Mouse (Mus musculus): ENCODE results near the gene Gm48552. TPM values are rescaled to one million over a fixed set of nuclear protein-coding genes. Genes with fewer than 3 reads are reported as not detected.
A peak's percentile ranks its signal among the peaks of the same experiment; 100 is the strongest.

The Gm48552 gene
- polyA plus RNA-seq, 1 experiment from 2014 or later: 0.61 TPM

GRCm38 (mm10) chr10:81366477-81367206 lies 22.2 kb upstream of the Gm48552 start:
- H3K9ac ChIP-seq (ENCODE audit: low read depth, low read length): no peak overlapping the region
- ATAC-seq (ENCODE audit: low FRiP score, low TSS enrichment): no peak
- H3K27ac ChIP-seq (ENCODE audit: low read depth, low read length): no peak overlapping the region
- H3K9me3 ChIP-seq (ENCODE audit: control insufficient read depth, low read length): no peaks in the 10 kb centered on the region
- H3K4me3 ChIP-seq (ENCODE audit: low read length): no peak overlapping the region
- H3K4me2 ChIP-seq (replicated peaks; ENCODE audit: low read depth, low read length): no peak overlapping the region
- WGBS: 89% methylated on average over 6 of the region's 6 CpGs
- peaks cover 56% of the 10 kb centered on the region for H3K36me3 ChIP-seq (ENCODE audit: control insufficient read depth, insufficient read depth, low read length)
- H3K4me1 ChIP-seq (ENCODE audit: control insufficient read depth, insufficient read depth, low read length): peaks cover 23% of the 10 kb centered on the region
- peaks cover 14% of the 10 kb centered on the region for H3K27me3 ChIP-seq (ENCODE audit: control insufficient read depth, insufficient read depth, low read length)

- no peak overlapping the region for H3K27ac ChIP-seq (ENCODE audit: low read depth, low read length)
- peaks cover 14% of the 10 kb centered on the region for H3K27me3 ChIP-seq (ENCODE audit: control insufficient read depth, insufficient read depth, low read length)
- peaks cover 59% of the 10 kb centered on the region for H3K36me3 ChIP-seq (ENCODE audit: control insufficient read depth, insufficient read depth, low read length)
- no peak overlapping the region for H3K4me3 ChIP-seq (ENCODE audit: low read length)
- no peak overlapping the region for H3K9ac ChIP-seq (ENCODE audit: low read depth, low read length)
- peaks cover 23% of the 10 kb centered on the region for H3K4me1 ChIP-seq (ENCODE audit: control insufficient read depth, insufficient read depth, low read length)
- no peak overlapping the region for H3K4me2 ChIP-seq (replicated peaks; ENCODE audit: low read depth, low read length)
- H3K9me3 ChIP-seq (ENCODE audit: control insufficient read depth, low read length): no peaks in the 10 kb centered on the region
- WGBS: 87% methylated on average over 6 of the region's 6 CpGs
- ATAC-seq (ENCODE audit: low FRiP score, low TSS enrichment): no peak
Measured at GRCm38 (mm10) chr10:81367207-81367495, 21.7 kb upstream of the Gm48552 start.

- Histone ChIP-seq H3K4me1 (ENCODE audit: control insufficient read depth, insufficient read depth, low read length) (peaks cover 12% of the 10 kb centered on the region), H3K27me3 (ENCODE audit: control insufficient read depth, insufficient read depth, low read length) (no peaks in the 10 kb centered on the region), H3K36me3 (ENCODE audit: control insufficient read depth, insufficient read depth, low read length) (peaks cover 51% of the 10 kb centered on the region), H3K9me3 (ENCODE audit: control insufficient read depth, low read length) (no peaks in the 10 kb centered on the region), H3K9ac (ENCODE audit: low read depth, low read length) (no peak overlapping the region), H3K27ac (ENCODE audit: low read depth, low read length) (no peak overlapping the region), H3K4me3 (ENCODE audit: low read length) (no peak overlapping the region), H3K4me2 (replicated peaks; ENCODE audit: low read depth, low read length) (no peak overlapping the region)
- 96% methylated on average over 10 of the region's 10 CpGs for WGBS
- no peak for ATAC-seq (ENCODE audit: low FRiP score, low TSS enrichment)
Measured at GRCm38 (mm10) chr10:81375322-81375721, 13.5 kb upstream of the Gm48552 start.

- H3K9ac ChIP-seq (ENCODE audit: low read depth, low read length): peak overlapping the region; percentile 90; the same call in 1 of the 2 replicates
- H3K4me1 ChIP-seq (ENCODE audit: control insufficient read depth, insufficient read depth, low read length): peaks cover 12% of the 10 kb centered on the region
- H3K4me3 ChIP-seq (ENCODE audit: low read length): peak overlapping the region; percentile 82
- peak overlapping the region; percentile 76 for H3K4me2 ChIP-seq (replicated peaks; ENCODE audit: low read depth, low read length)
- peaks cover 37% of the 10 kb centered on the region for H3K36me3 ChIP-seq (ENCODE audit: control insufficient read depth, insufficient read depth, low read length)
- WGBS: 42% methylated on average over 6 of the region's 6 CpGs
- H3K9me3 ChIP-seq (ENCODE audit: control insufficient read depth, low read length): no peaks in the 10 kb centered on the region
- H3K27ac ChIP-seq (ENCODE audit: low read depth, low read length): no peak overlapping the region; the same call in 1 of the 2 replicates
- ATAC-seq (ENCODE audit: low FRiP score, low TSS enrichment): no peak
- no peaks in the 10 kb centered on the region for H3K27me3 ChIP-seq (ENCODE audit: control insufficient read depth, insufficient read depth, low read length)
Measured at GRCm38 (mm10) chr10:81376561-81377361, 12.0 kb upstream of the Gm48552 start.

GRCm38 (mm10) chr10:81377362-81377664 lies 11.5 kb upstream of the Gm48552 start:
- Histone ChIP-seq H3K27ac (ENCODE audit: low read depth, low read length) (no peak overlapping the region), H3K4me2 (replicated peaks; ENCODE audit: low read depth, low read length) (peak overlapping the region; percentile 76), H3K4me1 (ENCODE audit: control insufficient read depth, insufficient read depth, low read length) (peaks cover 12% of the 10 kb centered on the region), H3K36me3 (ENCODE audit: control insufficient read depth, insufficient read depth, low read length) (peaks cover 31% of the 10 kb centered on the region), H3K4me3 (ENCODE audit: low read length) (peak overlapping the region; percentile 82), H3K9me3 (ENCODE audit: control insufficient read depth, low read length) (no peaks in the 10 kb centered on the region), H3K9ac (ENCODE audit: low read depth, low read length) (peak overlapping the region; percentile 90), H3K27me3 (ENCODE audit: control insufficient read depth, insufficient read depth, low read length) (no peaks in the 10 kb centered on the region)
- 47% methylated on average over 2 of the region's 2 CpGs for WGBS
- no peak for ATAC-seq (ENCODE audit: low FRiP score, low TSS enrichment)

- Histone ChIP-seq H3K4me1 (ENCODE audit: control insufficient read depth, insufficient read depth, low read length) (peaks cover 12% of the 10 kb centered on the region), H3K9ac (ENCODE audit: low read depth, low read length) (peak within 1 kb of the TSS; percentile 90), H3K4me3 (ENCODE audit: low read length) (peak within 1 kb of the TSS; percentile 82), H3K4me2 (replicated peaks; ENCODE audit: low read depth, low read length) (peak within 1 kb of the TSS; percentile 76), H3K27me3 (ENCODE audit: control insufficient read depth, insufficient read depth, low read length) (no peaks in the 10 kb centered on the region), H3K27ac (ENCODE audit: low read depth, low read length) (peak within 1 kb of the TSS; percentile 72), H3K36me3 (ENCODE audit: control insufficient read depth, insufficient read depth, low read length) (peaks cover 26% of the 10 kb centered on the region), H3K9me3 (ENCODE audit: control insufficient read depth, low read length) (no peaks in the 10 kb centered on the region)
- WGBS: under 1% methylated on average over 55 of the region's 59 CpGs
- peak; percentile 73 for ATAC-seq (ENCODE audit: low FRiP score, low TSS enrichment)
Measured at GRCm38 (mm10) chr10:81377793-81378552, 10.8 kb upstream of the Gm48552 start, which contains the start of gene Fzr1. Gene Fzr1 (minus strand): TSS chr10:81378516.

- ATAC-seq (ENCODE audit: low FRiP score, low TSS enrichment): peak; percentile 96
- Histone ChIP-seq H3K9me3 (ENCODE audit: control insufficient read depth, low read length) (no peaks in the 10 kb centered on the region), H3K36me3 (ENCODE audit: control insufficient read depth, insufficient read depth, low read length) (peaks cover 19% of the 10 kb centered on the region), H3K4me1 (ENCODE audit: control insufficient read depth, insufficient read depth, low read length) (peaks cover 12% of the 10 kb centered on the region), H3K27ac (ENCODE audit: low read depth, low read length) (peak overlapping the region; percentile 71), H3K9ac (ENCODE audit: low read depth, low read length) (peak overlapping the region; percentile 90), H3K27me3 (ENCODE audit: control insufficient read depth, insufficient read depth, low read length) (no peaks in the 10 kb centered on the region), H3K4me2 (replicated peaks; ENCODE audit: low read depth, low read length) (peak overlapping the region; percentile 52), H3K4me3 (ENCODE audit: low read length) (peak overlapping the region; percentile 82)
- WGBS: under 1% methylated on average over 46 of the region's 46 CpGs
Measured at GRCm38 (mm10) chr10:81378553-81379182, 10.1 kb upstream of the Gm48552 start.

GRCm38 (mm10) chr10:81379183-81379553 lies 9.6 kb upstream of the Gm48552 start:
- Histone ChIP-seq H3K36me3 (ENCODE audit: control insufficient read depth, insufficient read depth, low read length) (peaks cover 14% of the 10 kb centered on the region), H3K27ac (ENCODE audit: low read depth, low read length) (peak overlapping the region; percentile 71), H3K9me3 (ENCODE audit: control insufficient read depth, low read length) (no peaks in the 10 kb centered on the region), H3K27me3 (ENCODE audit: control insufficient read depth, insufficient read depth, low read length) (no peaks in the 10 kb centered on the region), H3K9ac (ENCODE audit: low read depth, low read length) (peak overlapping the region; percentile 68), H3K4me2 (replicated peaks; ENCODE audit: low read depth, low read length) (peak overlapping the region; percentile 52), H3K4me1 (ENCODE audit: control insufficient read depth, insufficient read depth, low read length) (peaks cover 12% of the 10 kb centered on the region), H3K4me3 (ENCODE audit: low read length) (peak overlapping the region; percentile 49)
- 58% methylated on average over 3 of the region's 3 CpGs for WGBS
- ATAC-seq (ENCODE audit: low FRiP score, low TSS enrichment): no peak
